Mouse (Mus musculus) erythroblast, embryonic 14.5 days (primary cell): ENCODE measurements around the gene Gm5795. TPM values are rescaled to one million over a fixed set of nuclear protein-coding genes. Genes with fewer than 3 reads are reported as not detected.
"Not testable (repeated sequence)": the region's sequence is repeated elsewhere in the genome, so short reads cannot be mapped to it uniquely, and the experiment has no call there.

Experiments
- H3K27me3 ChIP-seq: 2 replicates; pipeline ENCODE4 v1.6.1; 2012; ENCODE audit warnings: inconsistent platforms; ENCODE audit not compliant: control insufficient read depth
- H3K36me3 ChIP-seq: 2 replicates; pipeline ENCODE4 v1.6.1; 2012; ENCODE audit warnings: mild to moderate bottlenecking, inconsistent platforms; ENCODE audit not compliant: control insufficient read depth
- H3K4me1 ChIP-seq: 2 replicates; pipeline ENCODE4 v1.6.1; 2012; ENCODE audit warnings: inconsistent platforms; ENCODE audit not compliant: control insufficient read depth
- H3K4me3 ChIP-seq: replicated peaks from 2 replicates; pipeline ENCODE3; 2012; ENCODE audit warnings: moderate library complexity, mild to moderate bottlenecking, inconsistent platforms
- H3K9me3 ChIP-seq: 2 replicates; pipeline ENCODE4 v1.6.1; 2012; ENCODE audit warnings: low read length, inconsistent platforms, mixed read lengths; ENCODE audit not compliant: control insufficient read depth
- polyA plus RNA-seq: library from polyadenylated mRNA; stranded (reverse); fragments of >175 nt; gene quantifications from 2 replicates; pipeline ENCODE4 v1.2.3, GENCODE M21; 2012

The Gm5795 gene
- polyA plus RNA-seq = not detected in 2 replicates

- H3K9me3 ChIP-seq, H3K27me3 ChIP-seq, H3K36me3 ChIP-seq, H3K4me3 ChIP-seq, H3K4me1 ChIP-seq: not testable (repeated sequence)
Observed at GRCm38 (mm10) chr14:3187955-3188354, at the start of gene Gm5795. Gene Gm5795 (plus strand): TSS chr14:3188255.

- not testable (repeated sequence) for H3K27me3 ChIP-seq, H3K4me1 ChIP-seq, H3K9me3 ChIP-seq, H3K4me3 ChIP-seq, H3K36me3 ChIP-seq
Observed at GRCm38 (mm10) chr14:3208272-3209152, 20.5 kb downstream of the Gm5795 start, which contains the start of gene D830030K20Rik. Gene D830030K20Rik (plus strand): TSS chr14:3208488.

GRCm38 (mm10) chr14:3209367-3209766, 21.3 kb downstream of the Gm5795 start:
- not testable (repeated sequence) for H3K36me3 ChIP-seq, H3K27me3 ChIP-seq, H3K4me3 ChIP-seq, H3K4me1 ChIP-seq, H3K9me3 ChIP-seq

Other genes with a start within 250 kb of the Gm5795 start
- gene Gm2888, start 158.3 kb upstream of the Gm5795 start, polyA plus RNA-seq = not detected in 2 replicates
- gene Gm2897, start 139.0 kb upstream of the Gm5795 start, polyA plus RNA-seq = not detected in 2 replicates
- not detected in 2 replicates for gene Gm10340, start 54.3 kb upstream of the Gm5795 start, polyA plus RNA-seq
- gene D830030K20Rik, start 20.2 kb downstream of the Gm5795 start, polyA plus RNA-seq = not detected in 2 replicates
- gene Gm2956, start 144.4 kb downstream of the Gm5795 start, polyA plus RNA-seq = not detected in 2 replicates
- not detected in 2 replicates for gene Gm10413, start 206.8 kb downstream of the Gm5795 start, polyA plus RNA-seq
- not detected in 2 replicates for gene Gm10409, start 224.4 kb downstream of the Gm5795 start, polyA plus RNA-seq
- gene Gm3005, start 239.8 kb downstream of the Gm5795 start, polyA plus RNA-seq = not detected in 2 replicates